Mouse (Mus musculus): Measurements from ENCODE around the gene Dtx1.

Dtx1 gene

DNA sequence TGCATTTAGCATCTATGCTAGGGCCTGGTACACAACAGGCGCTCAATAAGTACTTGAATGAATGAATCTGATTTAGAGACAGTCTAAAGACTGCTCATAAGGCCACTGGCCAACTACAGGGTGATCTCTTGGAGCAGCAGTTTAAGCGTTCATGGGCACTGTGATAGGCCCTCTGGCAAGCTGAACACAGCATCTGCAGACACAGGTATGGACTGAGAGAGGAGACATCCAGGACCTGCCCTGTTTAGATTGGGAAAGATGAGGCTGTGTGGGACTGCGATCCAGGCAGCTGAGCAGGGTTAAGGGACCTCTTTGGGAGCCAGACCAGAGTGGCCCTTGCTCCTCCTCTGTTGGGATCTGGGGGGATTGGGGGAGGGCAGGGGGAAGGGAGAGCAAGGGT, at the start of gene Dtx1:
Dtx1 (minus strand) TSS at position 101 of the 400 bp plus-strand sequence.
- in situ Hi-C loops (cut with MboI, MseI) = loop anchor here (5.0 kb wide), 3 partner anchors 40 to 95 kb away; no protein-coding TSS in a partner anchor

DNA sequence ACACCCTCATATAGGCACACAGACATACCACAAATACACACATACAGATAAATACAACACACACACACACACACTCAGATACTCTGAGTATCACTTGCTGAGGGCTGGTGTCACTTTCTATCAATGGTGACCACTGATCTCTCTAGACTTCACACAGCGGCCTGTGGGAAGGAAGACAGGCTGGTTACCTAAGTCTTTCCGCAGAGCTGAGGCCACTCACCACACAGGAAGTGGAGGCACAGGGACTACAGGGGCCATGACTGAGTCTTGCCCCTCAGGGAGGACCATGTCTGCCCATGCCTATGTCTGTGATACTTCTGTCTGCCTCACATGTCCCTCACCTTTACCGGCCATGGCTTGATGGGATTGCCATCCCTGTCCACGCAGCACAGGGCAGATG, 42.5 kb upstream of the Dtx1 start:
- in situ Hi-C loops (cut with MboI, MseI) = no loop called here

DNA sequence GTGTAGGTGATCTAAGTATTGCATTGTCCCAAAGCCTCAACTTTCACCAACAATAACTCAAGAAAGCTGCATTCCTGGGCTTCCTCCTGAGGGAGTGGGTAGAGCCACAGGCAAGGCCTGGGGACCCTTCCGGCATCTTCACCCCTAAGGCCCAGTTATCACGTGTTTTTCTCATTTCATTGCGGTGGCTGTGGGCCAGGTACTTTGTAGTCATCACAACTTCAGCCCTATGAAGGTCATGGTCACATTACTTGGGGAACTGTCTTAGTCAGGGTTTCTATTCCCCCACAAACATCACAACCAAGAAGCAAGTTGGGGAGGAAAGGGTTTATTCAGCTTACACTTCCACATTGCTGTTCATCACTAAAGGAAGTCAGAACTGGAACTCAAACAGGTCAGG, 41.1 kb upstream of the Dtx1 start:
- in situ Hi-C loops (cut with MboI, MseI) = no loop called here

DNA sequence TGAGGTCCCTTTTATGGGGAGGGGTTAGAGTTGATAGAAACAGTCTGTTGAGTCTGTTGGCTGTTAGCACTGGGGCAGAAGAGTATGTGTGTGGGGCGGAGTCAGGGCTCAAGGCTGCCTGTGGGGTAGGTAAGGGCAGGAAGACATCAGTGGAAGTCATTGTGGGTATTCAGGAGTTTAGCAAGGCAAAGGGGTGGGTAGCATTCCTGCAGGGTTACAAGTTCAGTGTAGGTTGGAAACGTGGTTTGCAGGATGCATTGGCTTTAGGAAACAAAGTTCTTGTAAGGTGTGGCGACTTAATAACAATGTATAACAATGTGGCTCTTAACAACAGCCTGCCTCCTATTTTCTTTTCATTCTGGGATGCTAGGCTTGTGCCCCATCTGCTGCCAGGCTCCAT, 39.5 kb upstream of the Dtx1 start:
- in situ Hi-C loops (cut with MboI, MseI) = no loop called here

DNA sequence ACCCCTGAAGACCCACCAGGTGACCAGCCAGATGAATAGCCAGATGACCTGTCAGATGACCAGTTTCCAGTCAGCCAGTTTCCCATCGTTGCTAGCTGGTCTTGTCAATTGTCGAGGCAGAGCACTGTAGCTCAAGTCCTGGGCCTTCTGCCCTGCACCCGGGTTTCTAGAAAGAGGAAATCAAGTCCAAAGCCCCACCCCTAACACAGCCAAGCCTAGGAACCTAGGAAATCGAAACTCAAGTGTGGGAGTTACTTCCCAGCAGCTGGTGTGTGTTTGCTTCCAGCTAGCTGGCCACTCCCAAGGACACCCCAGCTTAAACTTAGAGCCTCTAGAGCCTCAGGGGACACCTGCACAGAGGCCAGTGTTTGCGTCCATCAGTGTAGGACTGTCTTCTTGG, 38.0 kb upstream of the Dtx1 start, which contains the start of gene Oas2:
Oas2 (minus strand) TSS at position 166 of the 400 bp plus-strand sequence.
- in situ Hi-C loops (cut with MboI, MseI) = no loop called here

DNA sequence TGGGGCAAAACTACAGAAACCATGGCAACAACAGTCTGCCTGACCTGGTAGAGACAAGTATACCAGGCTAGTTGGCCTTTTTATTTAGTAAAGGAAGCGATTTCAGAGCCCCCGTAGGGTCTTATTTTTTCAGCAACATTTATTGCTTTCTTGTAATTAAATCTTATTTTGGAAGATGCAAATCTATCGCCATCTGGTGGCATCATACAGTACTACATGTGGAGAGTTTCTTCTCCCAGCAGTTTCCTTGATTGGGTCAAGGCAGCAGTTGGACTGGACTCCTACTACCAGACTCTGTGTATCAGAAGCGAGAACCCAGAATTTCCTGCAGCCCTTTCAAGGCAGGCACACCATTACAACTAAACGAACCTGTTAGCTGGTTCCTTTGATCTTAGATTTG, 34.7 kb upstream of the Dtx1 start:
- in situ Hi-C loops (cut with MboI, MseI) = no loop called here

DNA sequence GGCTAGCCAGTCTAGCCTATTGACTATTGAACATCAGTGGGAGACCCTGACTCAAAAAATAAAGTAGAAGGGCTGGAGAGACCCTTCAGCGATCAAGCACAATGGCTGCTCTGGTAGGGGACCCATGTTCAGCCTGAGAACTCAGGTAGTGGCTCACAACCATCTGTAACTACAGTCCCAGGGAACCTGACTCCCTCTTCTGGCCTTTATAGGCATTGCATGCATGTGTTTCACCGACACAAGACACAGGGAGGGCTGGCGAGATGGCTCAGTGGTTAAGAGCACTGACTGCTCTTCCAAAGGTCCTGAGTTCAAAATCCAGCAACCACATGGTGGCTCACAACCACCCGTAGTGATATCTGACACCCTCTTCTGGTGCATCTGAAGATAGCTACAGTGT, 30.4 kb upstream of the Dtx1 start:
- in situ Hi-C loops (cut with MboI, MseI) = no loop called here

DNA sequence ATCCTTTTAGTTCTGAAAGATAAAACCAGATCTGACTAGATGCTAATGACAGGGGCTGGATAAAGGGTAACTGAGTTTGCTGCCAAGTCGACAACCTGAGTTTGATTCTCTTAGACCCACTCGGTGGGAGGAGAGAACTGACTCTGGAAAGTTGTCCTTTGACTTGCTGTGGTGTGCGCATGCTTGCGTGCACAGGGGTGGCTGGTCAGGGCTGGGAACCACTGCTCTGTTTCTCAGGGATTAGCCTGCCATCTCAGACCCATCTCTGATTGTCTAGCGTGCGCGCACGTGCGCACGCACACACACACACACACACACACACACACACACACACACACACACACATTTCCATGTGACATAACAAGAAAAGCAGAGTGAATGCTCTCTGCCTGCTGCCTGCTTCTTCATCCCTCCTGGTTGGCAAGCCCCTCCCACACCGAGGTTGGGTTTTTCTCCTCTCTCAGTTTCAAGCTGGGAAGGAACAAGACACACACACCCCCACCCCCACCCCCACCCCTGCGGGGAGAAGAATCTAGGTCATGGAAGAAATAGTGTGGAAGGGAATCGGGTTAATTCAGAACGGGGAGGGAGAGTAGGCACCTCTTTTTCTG, 22.8 kb upstream of the Dtx1 start:
- in situ Hi-C loops (cut with MboI, MseI) = no loop called here

DNA sequence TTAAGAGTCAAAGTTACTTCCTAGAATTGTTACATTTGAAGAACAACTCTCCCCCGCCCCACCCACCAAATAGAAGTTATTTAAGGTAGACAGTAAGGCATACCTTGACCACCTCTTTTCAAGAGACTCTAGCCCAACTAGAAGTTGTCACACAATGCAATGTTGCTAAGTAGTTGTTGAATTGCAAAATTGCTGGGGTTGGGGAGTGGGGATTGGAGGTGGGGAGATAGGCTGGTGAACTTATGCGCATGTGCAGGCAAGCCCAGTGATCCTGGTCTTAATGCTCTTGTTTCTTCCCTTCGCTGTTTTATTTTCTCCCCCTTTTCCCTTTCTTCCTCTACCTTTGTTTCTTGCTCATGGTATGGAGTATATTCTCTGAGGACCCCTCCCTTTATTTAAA, 22.0 kb upstream of the Dtx1 start:
- in situ Hi-C loops (cut with MboI, MseI) = no loop called here

DNA sequence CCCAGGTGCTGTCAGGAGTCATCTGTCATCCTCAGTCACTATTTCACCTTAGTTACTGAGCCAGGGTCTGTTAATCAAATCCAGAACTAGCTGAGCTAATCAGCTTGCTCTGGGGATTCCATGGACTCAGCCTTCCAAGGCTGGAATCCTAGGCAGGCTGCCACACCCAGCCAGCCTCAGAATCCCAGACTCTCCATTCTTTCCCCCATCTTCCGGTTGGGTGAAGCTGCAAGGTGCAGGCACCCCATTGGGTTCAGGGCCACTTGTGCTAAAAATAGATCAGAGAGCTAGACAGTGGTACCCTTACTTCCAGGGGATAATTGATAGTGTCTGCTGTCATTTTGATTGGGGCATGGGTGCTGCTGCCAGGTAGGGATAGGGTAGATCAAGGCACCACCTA, 21.0 kb upstream of the Dtx1 start:
- in situ Hi-C loops (cut with MboI, MseI) = no loop called here

DNA sequence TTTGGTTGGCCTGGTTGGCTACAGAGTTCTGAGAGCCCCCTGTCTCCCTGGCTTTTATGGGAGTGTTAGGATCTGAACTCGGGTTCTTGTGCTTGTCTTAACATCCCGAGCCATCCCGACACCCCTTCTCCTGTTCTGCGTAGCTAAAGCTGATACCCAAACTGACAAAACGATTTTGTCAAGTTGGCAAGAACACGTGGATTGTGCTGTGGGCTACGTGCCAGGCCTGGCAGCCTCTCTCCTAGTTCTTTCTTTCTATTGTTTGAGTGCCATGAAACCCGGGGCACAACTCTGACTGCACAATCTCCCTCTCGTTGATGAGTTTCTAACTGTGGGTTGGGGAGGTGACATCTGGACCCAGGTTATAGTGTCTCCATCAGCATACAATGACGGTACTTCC, 17.6 kb upstream of the Dtx1 start:
- in situ Hi-C loops (cut with MboI, MseI) = no loop called here

DNA sequence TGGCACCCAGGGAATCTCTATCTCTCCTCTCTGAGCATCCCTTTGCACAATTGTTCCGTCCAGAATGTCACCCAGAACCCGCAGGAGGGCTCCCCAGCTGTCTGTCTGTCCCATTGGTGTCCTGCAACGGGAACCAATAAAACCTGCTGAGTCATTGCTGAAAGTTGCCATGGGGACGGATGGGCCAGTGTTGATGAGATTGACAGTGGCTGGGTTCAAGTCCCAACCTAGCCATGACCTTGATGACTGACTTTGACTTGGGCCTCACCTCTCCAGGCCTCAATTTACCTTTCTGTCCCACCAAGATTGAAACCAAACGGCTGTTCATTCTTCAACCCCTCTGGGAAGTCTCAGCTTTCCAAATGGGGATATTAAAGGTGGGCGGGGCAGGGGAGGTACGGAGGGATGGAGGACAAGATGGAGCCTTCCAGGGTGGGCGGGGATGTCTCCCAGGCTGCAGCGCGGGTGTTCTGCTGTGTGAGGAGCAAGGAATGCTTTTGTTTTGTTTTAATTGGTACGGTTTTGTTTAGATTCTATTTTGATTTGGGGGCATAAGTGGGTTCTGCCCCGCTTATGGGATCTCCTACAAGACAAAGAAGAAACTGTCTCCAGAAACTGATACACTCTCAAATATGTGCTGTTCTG, 14.2 kb upstream of the Dtx1 start:
- in situ Hi-C loops (cut with MboI, MseI) = no loop called here

DNA sequence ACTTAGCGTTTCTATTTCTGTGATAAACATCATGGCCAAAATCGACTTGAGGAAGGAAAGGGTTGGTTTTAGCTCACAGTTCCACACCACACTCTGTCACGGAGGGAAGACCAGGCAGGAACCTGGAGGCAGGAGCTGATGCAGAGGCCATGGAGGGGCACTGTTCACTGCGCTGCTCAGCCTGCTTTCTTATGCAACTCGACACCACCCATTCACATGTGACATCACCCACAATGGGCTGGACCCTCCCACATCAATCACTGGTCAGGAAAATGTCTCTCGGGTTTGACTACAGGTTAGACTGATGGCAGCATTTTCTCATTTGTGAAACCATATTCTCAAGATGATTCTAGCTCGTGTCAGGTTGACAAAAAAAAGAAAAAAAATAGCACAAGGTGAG, 9.3 kb upstream of the Dtx1 start:
- in situ Hi-C loops (cut with MboI, MseI) = no loop called here

DNA sequence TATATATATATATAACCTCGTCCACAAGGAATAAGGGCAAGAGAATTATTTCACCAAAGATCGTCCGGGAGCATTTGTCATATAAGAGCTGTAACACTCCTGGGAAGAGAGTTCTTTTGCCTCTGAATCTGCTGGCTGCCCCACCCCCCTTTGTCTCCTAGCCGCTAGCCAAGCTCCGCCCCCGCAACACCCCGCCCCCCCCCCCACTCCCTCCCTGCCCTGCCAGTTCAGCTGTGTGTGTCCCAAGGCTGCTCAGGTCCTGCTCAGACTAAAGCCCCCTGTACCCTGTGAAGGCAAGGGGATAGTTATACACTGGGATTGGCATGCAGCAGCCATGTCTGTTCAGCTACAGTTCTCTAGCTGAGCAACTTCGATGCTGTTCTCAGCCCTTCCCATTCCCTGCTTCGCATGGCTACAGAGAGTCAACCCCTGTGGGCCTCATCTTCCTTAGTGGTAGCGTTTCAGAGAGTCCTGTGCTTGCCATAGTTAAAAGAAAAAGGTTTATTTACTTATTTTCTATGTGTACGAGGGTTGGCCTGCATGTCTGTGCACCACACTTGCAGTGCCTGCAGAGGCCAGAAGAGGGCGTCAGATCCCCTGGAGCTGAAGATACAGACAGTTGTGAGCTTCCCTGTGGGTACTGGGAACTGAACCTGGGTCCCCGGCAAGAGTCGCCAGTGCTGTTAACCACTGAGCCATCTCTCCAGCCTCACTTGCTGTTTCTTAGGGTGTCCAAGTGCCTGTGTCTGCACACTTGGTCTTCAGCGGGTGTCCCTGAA, 7.1 kb upstream of the Dtx1 start:
- in situ Hi-C loops (cut with MboI, MseI) = no loop called here

DNA sequence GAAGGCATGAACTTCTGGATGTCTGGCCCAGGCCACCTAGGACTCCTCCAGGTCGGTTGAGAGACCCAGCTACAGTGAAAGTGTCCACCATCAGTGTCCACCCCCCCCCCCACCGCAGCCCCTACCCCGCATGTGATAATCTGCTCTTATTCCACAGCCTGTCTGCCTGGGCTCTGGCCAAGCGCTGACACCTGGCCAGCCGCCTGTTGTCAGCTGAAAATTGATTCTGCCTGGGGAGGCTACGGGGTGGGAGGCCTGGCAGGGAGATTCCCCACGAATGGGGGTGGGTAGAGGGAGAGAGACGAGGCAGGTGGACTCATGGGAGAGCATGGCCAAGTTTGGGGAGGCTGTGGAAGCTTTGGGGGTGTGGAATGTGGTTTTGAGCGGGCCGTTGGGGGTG, 5.4 kb upstream of the Dtx1 start:
- in situ Hi-C loops (cut with MboI, MseI) = no loop called here

DNA sequence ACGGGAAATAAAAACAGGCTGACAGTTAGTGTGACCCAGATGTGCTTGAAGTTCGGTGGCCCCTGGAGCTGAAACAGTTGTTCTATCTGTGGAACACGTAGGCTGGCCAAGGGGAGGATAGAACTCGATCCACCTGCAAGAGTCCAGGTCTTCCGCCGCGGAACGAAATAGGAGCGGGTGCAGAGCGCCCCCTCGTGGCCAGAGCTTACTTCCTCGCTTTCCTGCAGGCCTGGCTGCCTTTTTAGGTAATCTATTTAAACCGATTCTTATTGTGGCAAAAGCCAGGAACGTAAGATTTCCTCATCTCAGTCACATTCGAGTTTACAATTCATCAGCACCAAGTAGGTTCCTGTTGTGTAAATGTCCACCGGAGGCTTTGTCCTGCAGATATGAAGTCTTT, 2.6 kb upstream of the Dtx1 start:
- in situ Hi-C loops (cut with MboI, MseI) = loop anchor here (5.0 kb wide), 3 partner anchors 42 to 97 kb away; no protein-coding TSS in a partner anchor

DNA sequence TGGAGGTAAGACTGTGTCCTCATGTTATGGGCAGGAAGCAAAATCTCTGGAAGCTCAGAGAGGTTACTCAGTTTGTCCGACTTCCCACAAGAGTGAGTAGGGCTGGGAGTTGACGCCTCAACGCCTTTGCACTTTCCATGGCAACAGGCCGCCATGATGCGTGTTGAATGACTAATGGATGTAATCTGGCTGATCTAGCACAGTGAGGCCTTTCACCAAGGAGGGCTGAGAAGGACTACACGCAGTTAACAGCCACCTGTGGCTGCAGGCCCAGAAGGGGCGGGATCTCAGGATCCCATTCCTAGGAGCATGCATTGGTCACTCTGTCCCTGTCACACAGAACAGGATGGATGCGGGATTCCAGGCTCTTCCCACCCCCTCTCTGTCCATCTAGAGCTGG, 994 bp upstream of the Dtx1 start:
- in situ Hi-C loops (cut with MboI, MseI) = loop anchor here (5.0 kb wide), 3 partner anchors 40 to 95 kb away; no protein-coding TSS in a partner anchor

DNA sequence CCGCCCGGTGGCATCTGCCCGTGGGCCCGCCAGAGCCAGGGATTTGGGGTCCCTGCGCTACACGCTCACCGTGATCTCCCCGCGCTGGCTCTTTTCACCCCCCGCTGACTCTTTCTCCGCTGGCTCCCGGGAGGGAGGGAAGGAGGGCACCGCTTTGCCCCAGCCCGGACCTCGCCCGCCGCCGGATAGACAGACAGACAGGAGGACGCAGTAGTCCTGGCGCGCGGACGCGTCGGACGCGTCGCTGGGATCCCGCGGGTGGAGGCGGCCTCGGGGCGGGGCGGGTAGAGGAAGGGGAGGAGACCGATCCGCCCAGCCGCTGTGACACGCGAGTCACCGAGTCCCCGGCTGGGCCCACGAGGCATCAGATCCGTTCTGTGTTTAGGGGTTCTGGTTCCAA, 311 bp downstream of the Dtx1 start:
- in situ Hi-C loops (cut with MboI, MseI) = loop anchor here (5.0 kb wide), 3 partner anchors 39 to 94 kb away; no protein-coding TSS in a partner anchor

DNA sequence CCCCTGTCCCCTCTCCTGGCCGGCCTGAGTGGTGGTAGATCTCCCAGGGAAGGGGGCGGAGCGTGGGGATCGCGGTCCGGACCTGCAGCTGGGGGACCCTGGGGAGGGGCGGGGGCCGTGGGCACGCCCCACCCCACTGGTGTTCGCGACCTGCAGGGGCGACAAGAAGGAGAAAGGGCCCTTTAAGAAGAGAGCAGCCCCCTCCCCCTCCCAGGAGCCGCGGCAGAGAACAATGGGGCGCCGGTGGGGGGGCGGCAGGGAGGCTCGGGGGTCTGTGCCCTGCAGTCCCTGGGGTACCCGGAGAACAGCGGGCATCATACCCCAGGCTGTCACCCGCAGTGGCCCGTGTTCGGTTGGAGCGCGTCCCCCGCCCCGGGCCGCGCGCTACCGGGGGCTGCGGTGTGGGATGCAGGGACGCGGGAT, 890 bp downstream of the Dtx1 start:
- in situ Hi-C loops (cut with MboI, MseI) = loop anchor here (5.0 kb wide), 3 partner anchors 39 to 94 kb away; no protein-coding TSS in a partner anchor

DNA sequence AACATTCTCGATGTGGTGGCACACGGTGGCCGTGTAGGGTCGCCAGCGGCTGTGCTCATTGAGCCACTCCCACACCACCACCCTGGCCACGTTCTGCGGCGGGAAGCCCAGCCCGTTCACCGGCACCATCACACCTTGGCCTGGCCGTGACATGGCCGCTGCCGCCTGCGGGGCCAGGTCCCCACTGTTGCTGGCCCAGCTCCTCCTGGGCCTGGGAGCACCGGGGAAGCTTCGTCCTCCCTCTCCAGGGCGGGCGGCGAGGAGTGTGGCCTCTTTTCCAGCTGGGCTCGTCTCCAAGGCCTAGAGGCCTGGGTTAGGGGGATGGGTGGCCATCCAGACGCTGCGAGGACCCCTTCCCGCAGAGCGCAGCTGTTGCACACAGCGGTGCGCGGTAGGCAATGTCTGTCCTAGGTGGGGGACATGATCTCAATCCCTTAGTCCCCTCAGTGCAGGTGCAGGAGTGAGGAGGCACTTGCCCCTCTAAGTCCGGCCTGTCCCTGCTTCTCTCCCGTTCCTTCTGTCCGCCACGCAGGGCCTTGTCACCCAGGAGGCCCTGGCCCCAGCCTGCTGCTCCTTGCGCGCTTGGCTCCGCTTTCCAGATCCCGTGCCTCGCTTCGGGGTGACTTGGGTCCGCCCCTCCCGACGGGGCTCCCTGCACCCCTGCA, 1.4 kb downstream of the Dtx1 start:
- in situ Hi-C loops (cut with MboI, MseI) = loop anchor here (5.0 kb wide), 3 partner anchors 38 to 93 kb away; no protein-coding TSS in a partner anchor

DNA sequence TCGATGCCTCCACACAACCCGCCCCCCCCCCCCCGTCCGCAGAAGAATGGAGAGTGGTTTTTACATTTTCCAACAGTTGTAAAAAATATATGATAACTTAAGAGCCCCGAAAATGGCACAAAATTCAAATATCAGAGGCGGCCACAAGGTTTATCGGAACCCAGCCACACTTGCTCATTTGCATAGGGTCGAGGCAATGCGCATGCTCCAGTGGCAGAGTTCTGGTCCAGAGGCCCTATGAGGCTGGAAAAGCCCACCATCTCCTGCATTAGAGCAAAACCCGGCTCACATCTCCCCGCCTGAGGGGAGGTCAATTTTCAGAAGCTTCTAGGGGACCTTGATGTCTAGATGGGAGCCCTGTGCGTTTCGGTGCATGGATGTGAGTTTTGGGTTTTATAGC, 4.8 kb downstream of the Dtx1 start:
- in situ Hi-C loops (cut with MboI, MseI) = no loop called here

DNA sequence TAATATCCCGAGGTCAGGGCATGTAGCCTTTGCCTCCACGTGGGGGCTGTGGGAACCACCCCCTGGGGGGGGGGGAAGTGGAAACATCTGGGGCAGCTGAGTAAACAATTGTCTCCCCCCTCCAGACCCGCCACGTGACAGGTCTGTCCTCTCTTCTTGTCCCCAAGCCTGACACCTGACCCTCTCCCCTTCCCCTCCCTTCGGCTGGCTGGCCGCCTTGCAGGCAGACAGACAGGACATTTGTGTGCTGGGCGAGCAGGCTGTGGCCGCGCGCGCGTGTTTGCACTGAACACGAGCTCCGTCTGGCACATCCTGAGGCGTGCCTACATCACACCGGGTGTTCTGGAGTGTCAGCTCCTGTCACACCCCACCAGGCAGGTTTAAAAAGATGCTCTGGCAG, 5.2 kb downstream of the Dtx1 start:
- in situ Hi-C loops (cut with MboI, MseI) = no loop called here
